Mouse (Mus musculus) small intestine, adult 2 months (tissue): Measurements from ENCODE around the gene Myo15. TPM values are rescaled to one million over a fixed set of nuclear protein-coding genes. Genes with fewer than 3 reads are reported as not detected.

Experiments used
- H3K27ac ChIP-seq: fragments of 200-500 bp; 2 replicates; pipeline ENCODE4 v1.5.1; 2012; ENCODE audit warnings: low read depth, low read length, control low read depth, inconsistent platforms; ENCODE audit not compliant: insufficient read depth
- H3K27me3 ChIP-seq: fragments of 200-500 bp; 2 replicates; pipeline ENCODE4 v1.6.1; 2012; ENCODE audit warnings: mild to moderate bottlenecking, moderate library complexity, low read length, inconsistent platforms; ENCODE audit not compliant: control insufficient read depth, insufficient read depth
- H3K36me3 ChIP-seq: fragments of 200-500 bp; 2 replicates; pipeline ENCODE4 v1.6.1; 2012; ENCODE audit warnings: mild to moderate bottlenecking, low read length, control low read depth, inconsistent platforms; ENCODE audit not compliant: control insufficient read depth, insufficient read depth
- H3K4me1 ChIP-seq: fragments of 200-500 bp; 2 replicates; pipeline ENCODE4 v1.6.1; 2012; ENCODE audit warnings: low read length, inconsistent platforms, mixed read lengths; ENCODE audit not compliant: control insufficient read depth, insufficient read depth, insufficient read length
- H3K4me3 ChIP-seq: fragments of 200-500 bp; 2 replicates; pipeline ENCODE4 v1.5.1; 2012; ENCODE audit warnings: low read depth, mild to moderate bottlenecking, control low read depth, inconsistent platforms, low read length, moderate library complexity
- CTCF ChIP-seq: fragments of 200-500 bp; IDR thresholded peaks from 2 replicates; pipeline ENCODE4 v1.5.1; 2012; ENCODE audit warnings: low read depth, mild to moderate bottlenecking, control low read depth, inconsistent platforms, low read length, moderate library complexity, mixed read lengths; ENCODE audit not compliant: insufficient replicate concordance, insufficient read length; ENCODE audit errors: extremely low read depth
- POLR2A ChIP-seq: fragments of 200-500 bp; IDR thresholded peaks from 2 replicates; pipeline ENCODE4 v1.6.1; 2012; ENCODE audit warnings: low read depth, mild to moderate bottlenecking, control low read depth, inconsistent platforms, low read length, moderate library complexity
- WGBS: fragments of 180-500 bp; shearing (Covaris S2); methylation state at CpG from one replicate; pipeline ENCODE4 v1.1.7; 2018; 5-methylcytosine and 5-hydroxymethylcytosine counted together
- polyA plus RNA-seq: library from polyadenylated mRNA; depleted of rRNA; stranded (reverse); fragments of >200 nt; gene quantifications from 2 replicates; pipeline ENCODE4 v1.2.3, GENCODE M21; 2012; rRNA removed

The Myo15 gene
- 0.04 and 0.05 TPM in 2 replicates for polyA plus RNA-seq

DNA sequence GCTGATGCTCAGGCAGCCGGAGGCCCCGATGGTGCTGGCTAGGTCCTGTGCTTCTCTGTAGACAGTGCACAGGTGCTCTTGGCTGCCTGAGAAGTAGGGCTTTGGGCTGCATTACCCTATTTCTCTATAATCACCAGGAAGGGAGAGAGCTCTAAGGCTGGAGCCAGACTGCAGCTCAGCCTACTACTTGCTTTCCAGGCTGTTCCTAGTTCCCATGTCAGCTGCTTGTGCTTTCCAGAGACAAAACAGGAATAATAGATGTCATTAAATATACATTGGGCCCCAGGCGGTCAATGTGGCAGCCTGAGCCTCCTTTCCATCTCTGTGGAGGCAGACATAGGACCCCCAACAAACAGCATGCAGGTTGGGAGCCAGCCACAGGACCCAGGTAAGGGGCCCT is at the start of gene Myo15:
TSS of gene Myo15 (plus strand) at position 301 of the 400 bp plus-strand sequence.
- no peak within 1 kb of the TSS for H3K27ac ChIP-seq
- TF ChIP-seq POLR2A, result no peak
- no peak for TF ChIP-seq CTCF
- peaks cover 35% of the 10 kb centered on the region for H3K36me3 ChIP-seq
- 94% methylated on average over 3 of the region's 3 CpGs for WGBS
- no peak within 1 kb of the TSS for H3K4me3 ChIP-seq
- H3K4me1 ChIP-seq, result peaks cover 7% of the 10 kb centered on the region; the same call in 1 of the 2 replicates
- H3K27me3 ChIP-seq, result no peaks in the 10 kb centered on the region

GRCm38 (mm10) chr11:60422046-60422668 is 47.0 kb upstream of the Myo15 start:
- Histone ChIP-seq H3K4me3 (no peak overlapping the region), H3K4me1 (peaks cover 6% of the 10 kb centered on the region; the same call in 1 of the 2 replicates), H3K27me3 (no peaks in the 10 kb centered on the region), H3K36me3 (peaks cover 2% of the 10 kb centered on the region; the same call in 1 of the 2 replicates), H3K27ac (no peak overlapping the region)
- TF ChIP-seq CTCF (no peak), POLR2A (no peak)
- 65% methylated on average over 6 of the region's 6 CpGs for WGBS

GRCm38 (mm10) chr11:60423006-60423405 is 46.1 kb upstream of the Myo15 start:
- peaks cover 9% of the 10 kb centered on the region; the same call in 1 of the 2 replicates for H3K4me1 ChIP-seq
- WGBS, result 75% methylated on average over 1 of the region's 1 CpGs
- no peaks in the 10 kb centered on the region for H3K27me3 ChIP-seq
- H3K36me3 ChIP-seq, result peaks cover 2% of the 10 kb centered on the region; the same call in 1 of the 2 replicates
- H3K4me3 ChIP-seq, result no peak overlapping the region
- no peak overlapping the region for H3K27ac ChIP-seq
- no peak for TF ChIP-seq CTCF
- TF ChIP-seq POLR2A, result no peak

DNA sequence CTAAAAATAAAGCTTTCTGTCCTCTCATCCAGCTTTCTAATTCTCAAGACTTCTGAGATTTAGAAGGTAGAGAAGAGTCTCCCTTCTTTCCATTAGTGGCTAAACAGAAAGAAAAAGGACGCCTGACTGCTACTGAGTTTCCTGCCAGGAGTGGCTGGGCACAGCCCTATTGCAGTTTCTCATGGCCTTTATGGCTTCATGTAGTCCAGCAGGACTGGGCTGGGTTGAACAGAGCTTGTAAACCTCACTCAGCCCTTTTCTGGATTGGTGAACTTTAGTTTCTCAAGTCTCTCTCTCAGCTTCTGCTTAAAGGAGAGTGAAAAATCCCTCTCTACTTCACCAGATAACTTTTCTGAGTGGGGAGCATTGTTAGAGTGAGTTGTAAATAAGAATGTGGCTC is 42.7 kb upstream of the Myo15 start:
- Histone ChIP-seq H3K27me3 (no peaks in the 10 kb centered on the region), H3K4me3 (no peak overlapping the region), H3K27ac (peak overlapping the region; percentile 99), H3K4me1 (peaks cover 11% of the 10 kb centered on the region; the same call in 1 of the 2 replicates), H3K36me3 (peaks cover 3% of the 10 kb centered on the region; the same call in 1 of the 2 replicates)
- TF ChIP-seq CTCF (no peak), POLR2A (no peak; the same call in 1 of the 2 replicates)
- 36% methylated on average over 1 of the region's 1 CpGs for WGBS

DNA sequence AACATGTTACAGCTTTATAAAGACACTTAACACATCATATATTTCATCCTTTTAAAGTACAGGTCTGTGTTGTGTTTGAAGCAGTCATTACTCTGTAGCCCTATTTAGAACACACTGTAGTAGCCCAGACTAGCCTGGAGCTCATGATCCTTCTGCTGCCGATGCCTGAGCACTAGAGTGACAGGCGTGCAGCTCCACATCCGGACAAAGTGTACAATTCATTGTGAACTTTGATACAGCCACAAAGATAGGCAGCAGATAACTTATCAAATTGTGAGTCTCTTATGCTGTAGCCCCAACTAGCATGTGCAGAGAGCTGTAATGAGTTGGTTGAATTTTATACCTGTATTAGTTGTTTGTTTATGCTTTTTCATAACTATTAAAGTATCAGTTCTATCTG is 41.5 kb upstream of the Myo15 start:
- Histone ChIP-seq H3K27ac (peak overlapping the region; percentile 99), H3K4me1 (peaks cover 11% of the 10 kb centered on the region; the same call in 1 of the 2 replicates), H3K27me3 (no peaks in the 10 kb centered on the region), H3K36me3 (peaks cover 5% of the 10 kb centered on the region), H3K4me3 (no peak overlapping the region)
- TF ChIP-seq CTCF (no peak), POLR2A (peak; percentile 33; the same call in 1 of the 2 replicates)
- WGBS, result 43% methylated on average over 3 of the region's 3 CpGs

DNA sequence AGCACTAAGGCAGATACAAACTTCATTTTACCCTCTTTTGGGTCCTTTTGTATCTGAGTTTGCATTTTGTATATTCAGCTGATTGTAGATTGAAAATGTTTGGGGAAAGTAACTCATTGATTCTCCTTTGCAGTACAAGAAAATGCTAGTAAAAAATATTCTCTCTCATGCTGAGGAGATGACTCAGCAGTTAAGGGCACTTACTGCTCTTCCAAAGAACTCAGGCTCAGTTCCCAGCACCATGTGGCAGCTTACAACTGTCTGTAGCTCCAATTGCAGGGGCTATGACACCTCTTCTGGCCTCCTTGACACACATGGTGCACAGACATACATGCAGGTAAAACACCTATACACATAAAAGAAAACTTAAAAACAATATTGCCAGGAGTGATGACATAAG is 35.6 kb upstream of the Myo15 start:
- Histone ChIP-seq H3K27ac (no peak overlapping the region), H3K36me3 (peaks cover 32% of the 10 kb centered on the region), H3K4me1 (peaks cover 3% of the 10 kb centered on the region; the same call in 1 of the 2 replicates), H3K4me3 (no peak overlapping the region), H3K27me3 (no peaks in the 10 kb centered on the region)
- TF ChIP-seq CTCF (no peak), POLR2A (no peak)

DNA sequence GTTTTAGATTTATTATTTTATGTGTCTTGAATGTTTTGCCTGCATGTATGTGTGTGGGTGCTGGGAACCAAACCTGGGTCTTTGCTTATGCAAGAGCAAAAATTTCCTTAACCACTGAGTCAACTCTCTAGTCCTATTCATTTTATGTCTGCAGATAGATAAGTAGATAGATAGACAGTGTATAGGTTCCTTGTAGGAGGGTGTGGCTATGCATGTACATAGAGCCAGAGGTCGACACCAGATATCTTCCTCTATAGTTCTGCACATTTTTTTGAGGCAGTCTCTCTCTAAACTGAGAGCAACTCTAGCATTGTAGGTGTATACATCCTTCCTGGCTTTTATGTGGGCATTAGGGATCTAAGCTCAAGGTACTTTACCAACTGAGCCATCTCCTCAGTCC is 34.0 kb upstream of the Myo15 start:
- peaks cover 39% of the 10 kb centered on the region for H3K36me3 ChIP-seq
- TF ChIP-seq CTCF (no peak), POLR2A (no peak)
- WGBS, result 58% methylated on average over 1 of the region's 1 CpGs

More for the DNA sequence above, 34.0 kb upstream of the Myo15 start:
- 0 out of 2 replicates have a peak, but pooled peaks cover 2% of the 10 kb centered on the region for H3K4me1 ChIP-seq
- no peaks in the 10 kb centered on the region for H3K27me3 ChIP-seq
- no peak overlapping the region for H3K4me3 ChIP-seq
- peak overlapping the region; percentile 28; the same call in 1 of the 2 replicates for H3K27ac ChIP-seq
